Mouse (Mus musculus) MEL (cell line): Measurements from ENCODE around the gene Olfr220. TPM values are rescaled to one million over a fixed set of nuclear protein-coding genes. Genes with fewer than 3 reads are reported as not detected.

Experiments used
- DNase-seq: peaks from one replicate; pipeline ENCODE4 v3.0.0; 2011; ENCODE audit warnings: low read depth, low spot score
- H3K27ac ChIP-seq: 2 replicates; pipeline ENCODE4 v1.5.1; 2012; ENCODE audit warnings: low read depth, mild to moderate bottlenecking, control low read depth, low read length, moderate library complexity; ENCODE audit not compliant: control insufficient read depth
- H3K27me3 ChIP-seq, 2 experiments: fragments of 150-350 bp in 1 of 2; sonication (generic) in 1 of 2; 2 replicates each; pipeline ENCODE4 v1.6.1; 2012; ENCODE audit warnings: low read length in 2 of 2, mild to moderate bottlenecking in 2 of 2, improper control_type of control experiment in 1 of 2, moderate library complexity in 1 of 2; ENCODE audit not compliant: insufficient read depth in 2 of 2, control insufficient read depth in 1 of 2
- H3K36me3 ChIP-seq, 2 experiments: 2 replicates each; pipeline ENCODE4 v1.6.1; 2012 to 2014; ENCODE audit warnings: low read length in 2 of 2, improper control_type of control experiment in 1 of 2, inconsistent platforms in 1 of 2, mild to moderate bottlenecking in 1 of 2; ENCODE audit not compliant: insufficient read depth in 2 of 2, control insufficient read depth in 1 of 2
- H3K4me1 ChIP-seq, 2 experiments: fragments of 150-350 bp in 1 of 2; sonication (generic) in 1 of 2; 2 replicates each; pipeline ENCODE4 v1.6.1; 2012; ENCODE audit warnings: low read length in 2 of 2, improper control_type of control experiment in 1 of 2, mild to moderate bottlenecking in 1 of 2; ENCODE audit not compliant: insufficient read depth in 2 of 2, control insufficient read depth in 1 of 2
- H3K4me3 ChIP-seq, 2 experiments: fragments of 150-350 bp in 1 of 2; sonication (generic) in 1 of 2; 2 replicates each; pipeline ENCODE4 v1.5.1; 2012; ENCODE audit warnings: low read depth in 2 of 2, low read length in 2 of 2, mild to moderate bottlenecking in 2 of 2, moderate library complexity in 2 of 2, control low read depth in 1 of 2, improper control_type of control experiment in 1 of 2; ENCODE audit not compliant: control insufficient read depth in 1 of 2, insufficient read depth in 1 of 2
- H3K79me2 ChIP-seq: 2 replicates; pipeline ENCODE4 v1.6.1; 2012; ENCODE audit warnings: mild to moderate bottlenecking, low read length, moderate library complexity; ENCODE audit not compliant: control insufficient read depth, poor library complexity, insufficient read depth
- H3K9ac ChIP-seq: 2 replicates; pipeline ENCODE4 v1.6.1; 2012; ENCODE audit warnings: low read depth, mild to moderate bottlenecking, control low read depth, low read length, moderate library complexity; ENCODE audit not compliant: control insufficient read depth, poor library complexity, severe bottlenecking
- H3K9me3 ChIP-seq: fragments of 150-350 bp; sonication (generic); replicated peaks from 2 replicates; pipeline ENCODE4 v1.6.1; 2012; ENCODE audit warnings: mild to moderate bottlenecking, low read length, improper control_type of control experiment, moderate library complexity; ENCODE audit not compliant: insufficient read depth
- BHLHE40 ChIP-seq: IDR thresholded peaks from 2 replicates; pipeline ENCODE4 v1.6.1; 2012; ENCODE audit warnings: low read depth, mild to moderate bottlenecking, inconsistent platforms, low read length, improper control_type of control experiment, borderline replicate concordance
- CTCF ChIP-seq, 3 experiments: IDR thresholded peaks in 2 of 3; conservative IDR thresholded peaks in 1 of 3; 2 replicates each; pipeline ENCODE4 v1.5.1; 2011 to 2012; ENCODE audit warnings: low read length in 3 of 3, low read depth in 2 of 3, mild to moderate bottlenecking in 2 of 3, improper control_type of control experiment in 1 of 3, inconsistent platforms in 1 of 3, mixed read lengths in 1 of 3, moderate library complexity in 1 of 3; ENCODE audit not compliant: control insufficient read depth in 1 of 3, insufficient read depth in 1 of 3, poor library complexity in 1 of 3, severe bottlenecking in 1 of 3
- E2F4 ChIP-seq: IDR thresholded peaks from 2 replicates; pipeline ENCODE4 v1.6.1; 2011; ENCODE audit warnings: low read depth, low read length, improper control_type of control experiment, borderline replicate concordance
- ELF1 ChIP-seq: IDR thresholded peaks from 2 replicates; pipeline ENCODE4 v1.6.1; 2014; ENCODE audit warnings: low read depth, mild to moderate bottlenecking, inconsistent platforms, low read length, improper control_type of control experiment, moderate library complexity
- EP300 ChIP-seq, 2 experiments: IDR thresholded peaks; 2 replicates each; pipeline ENCODE4 v1.6.1; 2011; ENCODE audit warnings: improper control_type of control experiment in 2 of 2, low read length in 2 of 2, low read depth in 1 of 2, mild to moderate bottlenecking in 1 of 2
- GATA1 ChIP-seq: IDR thresholded peaks from 2 replicates; pipeline ENCODE4 v1.6.1; 2011; ENCODE audit warnings: low read depth, low read length, improper control_type of control experiment
- JUND ChIP-seq: IDR thresholded peaks from 2 replicates; pipeline ENCODE4 v1.6.1; 2011; ENCODE audit warnings: low read depth, mild to moderate bottlenecking, improper control_type of control experiment, low read length
- MYC ChIP-seq: IDR thresholded peaks from 2 replicates; pipeline ENCODE4 v1.6.1; 2011; ENCODE audit warnings: low read depth, mild to moderate bottlenecking, low read length, improper control_type of control experiment, moderate library complexity
- NRF1 ChIP-seq: IDR thresholded peaks from 2 replicates; pipeline ENCODE4 v1.6.1; 2014; ENCODE audit warnings: low read depth, mild to moderate bottlenecking, inconsistent platforms, low read length, improper control_type of control experiment, moderate library complexity; ENCODE audit not compliant: poor library complexity, insufficient read depth, severe bottlenecking
- POLR2AphosphoS5 ChIP-seq: IDR thresholded peaks from 2 replicates; pipeline ENCODE4 v1.6.1; 2012; ENCODE audit warnings: low read depth, borderline replicate concordance, mild to moderate bottlenecking, inconsistent platforms, low read length, moderate library complexity, mixed read lengths
- UBTF ChIP-seq: IDR thresholded peaks from 2 replicates; pipeline ENCODE4 v1.6.1; 2012; ENCODE audit warnings: low read depth, mild to moderate bottlenecking, inconsistent platforms, low read length, improper control_type of control experiment, moderate library complexity, borderline replicate concordance; ENCODE audit not compliant: insufficient read depth
- USF2 ChIP-seq, 2 experiments: IDR thresholded peaks; 2 replicates each; pipeline ENCODE4 v1.6.1; 2011 to 2012; ENCODE audit warnings: improper control_type of control experiment in 2 of 2, low read length in 2 of 2, borderline replicate concordance in 1 of 2, inconsistent platforms in 1 of 2, low read depth in 1 of 2, mild to moderate bottlenecking in 1 of 2; ENCODE audit not compliant: insufficient read depth in 1 of 2
- ZMIZ1 ChIP-seq: IDR thresholded peaks from 2 replicates; pipeline ENCODE4 v1.6.1; 2012; ENCODE audit warnings: low read depth, mild to moderate bottlenecking, inconsistent platforms, low read length, improper control_type of control experiment, moderate library complexity
- ZNF384 ChIP-seq: IDR thresholded peaks from 2 replicates; pipeline ENCODE4 v1.6.1; 2012; ENCODE audit warnings: low read depth, mild to moderate bottlenecking, inconsistent platforms, low read length, improper control_type of control experiment
- polyA plus RNA-seq, 2 experiments: library from polyadenylated mRNA; stranded (reverse) in 1 of 2; unstranded in 1 of 2; fragments of >175 nt in 1 of 2; fragments of >200 nt in 1 of 2; gene quantifications; 2 replicates each; pipeline versions ENCODE4 v1.2.1 to v1.2.4; 2012; ENCODE audit warnings: low replicate concordance in 2 of 2, low read depth in 1 of 2; ENCODE audit not compliant: insufficient read length in 2 of 2, insufficient read depth in 1 of 2, missing spikeins in 1 of 2
- total RNA-seq: library from RNA; depleted of rRNA; stranded (reverse); fragments of 300-350 nt; gene quantifications from 2 replicates; pipeline ENCODE4 v1.2.3, GENCODE M21; 2012; rRNA removed

The Olfr220 gene
- total RNA-seq (not detected in 2 replicates), polyA plus RNA-seq (not detected)

DNA sequence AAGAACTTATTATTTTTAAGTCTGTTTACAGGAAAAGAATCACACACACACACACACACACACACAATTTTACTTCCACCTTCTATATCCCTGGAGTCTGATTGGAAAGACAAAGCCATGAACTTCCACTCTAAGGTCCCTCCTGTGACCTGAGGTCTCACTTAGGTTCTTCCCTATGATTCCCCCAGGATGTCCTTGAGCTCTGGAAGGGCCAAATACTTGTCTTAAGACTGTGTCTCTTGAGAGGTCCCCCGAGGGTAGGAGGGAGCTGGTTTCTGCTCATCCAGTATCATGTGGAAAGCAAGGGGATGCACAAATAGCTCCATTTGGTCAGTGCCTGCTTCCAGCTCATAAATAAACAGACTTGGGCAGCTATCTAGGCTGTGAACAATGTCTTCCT is at the start of gene Olfr220:
TSS of gene Olfr220 (plus strand) at position 301 of the 400 bp plus-strand sequence.
- DNase-seq, result no peak
- H3K4me1 ChIP-seq, result no peaks in the 10 kb centered on the region
- H3K27ac ChIP-seq, result no peak within 1 kb of the TSS
- no peaks in the 10 kb centered on the region; a peak in 1 of 4 replicates for H3K27me3 ChIP-seq
- no peak within 1 kb of the TSS for H3K9ac ChIP-seq
- no peak for TF ChIP-seq JUND
- no peak for TF ChIP-seq EP300 (IDR thresholded peaks at IDR 0.05; ENCODE audit: low read depth in 1 of 2, low read length in 2 of 2)
- no peak for TF ChIP-seq E2F4
- no peak for TF ChIP-seq BHLHE40
- TF ChIP-seq ELF1, result no peak
- no peak for TF ChIP-seq POLR2AphosphoS5
- TF ChIP-seq NRF1, result no peak
- no peak for TF ChIP-seq UBTF
- TF ChIP-seq MYC, result no peak
- no peak for TF ChIP-seq ZMIZ1
- no peak for TF ChIP-seq GATA1
- TF ChIP-seq CTCF (IDR thresholded peaks at IDR 0.05 in 2 of 3, conservative IDR thresholded peaks at IDR 0.05 in 1 of 3; ENCODE audit: control insufficient read depth in 1 of 3, insufficient read depth in 1 of 3, low read depth in 2 of 3, low read length in 3 of 3, poor library complexity in 1 of 3, severe bottlenecking in 1 of 3), result no peak
- TF ChIP-seq ZNF384, result no peak
- TF ChIP-seq USF2 (IDR thresholded peaks at IDR 0.05; ENCODE audit: borderline replicate concordance in 1 of 2, insufficient read depth in 1 of 2, low read depth in 1 of 2, low read length in 2 of 2), result no peak
- no peaks in the 10 kb centered on the region for H3K36me3 ChIP-seq
- no peak within 1 kb of the TSS for H3K4me3 ChIP-seq
- no peaks in the 10 kb centered on the region for H3K79me2 ChIP-seq
- no peaks in the 10 kb centered on the region for H3K9me3 ChIP-seq

DNA sequence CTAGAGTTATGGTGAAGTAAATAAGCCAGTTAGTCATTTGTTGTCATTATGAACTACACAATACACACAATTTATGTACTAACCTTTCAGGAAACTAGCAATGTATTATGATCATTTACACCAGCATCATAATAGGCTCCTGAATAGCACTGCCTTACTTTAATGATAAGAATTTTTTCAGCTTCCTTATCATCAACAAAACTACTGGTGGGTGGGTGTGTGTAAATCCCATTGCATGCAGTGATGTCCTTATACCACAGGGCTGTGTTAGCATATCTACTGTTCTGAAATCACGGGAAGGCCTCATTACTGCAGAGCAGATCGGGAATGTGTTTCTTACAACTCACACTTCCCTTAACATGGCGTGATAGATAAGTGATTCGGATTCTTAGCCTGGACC is 18.9 kb upstream of the Olfr220 start:
- DNase-seq, result peak; percentile 11
- peaks cover 0 to 21% of the 10 kb centered on the region in 2 experiments; a peak in 2 of 4 replicates for H3K36me3 ChIP-seq
- no peaks in the 10 kb centered on the region for H3K79me2 ChIP-seq
- no peaks in the 10 kb centered on the region for H3K27me3 ChIP-seq
- H3K4me3 ChIP-seq, result no peak overlapping the region
- no peak overlapping the region for H3K9ac ChIP-seq
- TF ChIP-seq ZNF384, result no peak
- 0 out of 2 replicates have a peak, but pooled peaks have one; percentile 13 for TF ChIP-seq GATA1
- H3K27ac ChIP-seq, result no peak overlapping the region
- peaks cover 15% of the 10 kb centered on the region in 2 experiments for H3K4me1 ChIP-seq
- no peaks in the 10 kb centered on the region for H3K9me3 ChIP-seq
